Mouse (Mus musculus) frontal cortex, adult 2 months (tissue): ENCODE measurements at regions not wholly inside any gene's neighbourhood (a gene's known extent, or its start where the extent isn't known, plus 50 kb on each side); places are given as distances from the start of the nearest gene placed in this dataset.

Source experiments
- DNase-seq, 2 experiments: peaks; one replicate each; pipeline ENCODE4 v3.0.0; 2022; ENCODE audit warnings: low spot score in 1 of 2; ENCODE audit errors: extremely low spot score in 1 of 2

DNA sequence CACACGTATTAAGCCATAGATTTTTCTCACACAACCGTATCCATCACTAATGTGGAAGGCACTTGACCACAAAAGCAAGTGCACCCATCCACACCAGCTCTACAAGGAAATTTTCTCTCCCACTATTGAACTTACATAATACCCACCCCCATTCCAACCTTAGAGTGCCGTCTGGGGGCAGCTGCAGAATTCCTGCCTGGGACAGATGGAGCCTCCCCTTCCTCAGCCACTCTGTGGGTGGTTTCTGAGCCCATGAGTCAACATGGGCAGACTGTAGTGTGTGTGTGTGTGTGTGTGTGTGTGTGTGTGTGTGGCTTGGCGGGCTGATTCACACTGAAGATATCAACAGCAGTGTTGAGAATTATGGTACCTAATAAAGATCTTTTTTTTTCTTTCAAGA, 489.5 kb downstream of the Prss52 start:
- peak; percentile 79 to 89 for DNase-seq

GRCm38 (mm10) chr14:64594021-64594561, 490.0 kb downstream of the Prss52 start:
- DNase-seq: peak in 1 of 2 experiments; percentile 79

GRCm38 (mm10) chr14:64594811-64595522, 490.9 kb downstream of the Prss52 start:
- no peak for DNase-seq

DNA sequence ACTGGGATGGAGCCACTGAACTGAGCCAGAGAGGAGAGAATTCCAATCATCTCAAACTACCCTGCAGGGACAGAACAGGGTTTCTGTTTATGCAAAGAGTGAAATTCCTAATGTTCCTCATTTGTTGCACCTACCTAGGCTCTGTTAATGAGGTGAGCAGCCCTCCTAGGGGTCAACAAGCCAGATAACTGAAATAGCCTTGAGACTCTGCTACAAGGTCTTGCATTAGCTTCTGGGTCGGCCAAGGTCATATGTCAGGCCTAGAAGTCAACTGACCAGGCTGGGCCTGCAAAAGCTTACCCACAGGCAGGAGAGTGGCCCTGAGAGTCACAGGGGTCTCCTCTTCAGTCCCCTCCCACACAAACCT, 491.4 kb downstream of the Prss52 start:
- DNase-seq: no peak

- no peak for DNase-seq
Measured at GRCm38 (mm10) chr14:64595891-64596290, 491.8 kb downstream of the Prss52 start.

DNA sequence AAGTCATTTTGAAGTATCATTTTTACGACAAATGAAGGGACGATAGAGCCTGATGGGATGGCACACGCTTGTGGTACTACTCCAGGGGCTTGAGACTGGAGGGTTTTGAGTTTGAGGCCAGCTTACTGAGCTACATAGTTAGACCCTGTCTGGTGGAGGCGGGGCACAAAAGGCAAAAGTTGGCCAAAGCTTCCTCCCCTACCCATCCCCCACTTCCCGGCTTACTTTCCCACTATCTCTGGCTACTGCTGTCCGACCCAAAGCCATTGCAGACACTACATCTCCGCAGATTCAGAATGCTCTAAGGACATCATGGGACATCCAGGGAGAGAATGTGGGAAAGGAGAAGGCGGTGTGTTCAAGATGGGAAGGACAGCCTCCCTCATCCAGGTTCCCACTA, 493.1 kb downstream of the Prss52 start:
- no peak for DNase-seq
